ENCODE assay signal across 8 mouse cellular contexts in the genomic region with DNA sequence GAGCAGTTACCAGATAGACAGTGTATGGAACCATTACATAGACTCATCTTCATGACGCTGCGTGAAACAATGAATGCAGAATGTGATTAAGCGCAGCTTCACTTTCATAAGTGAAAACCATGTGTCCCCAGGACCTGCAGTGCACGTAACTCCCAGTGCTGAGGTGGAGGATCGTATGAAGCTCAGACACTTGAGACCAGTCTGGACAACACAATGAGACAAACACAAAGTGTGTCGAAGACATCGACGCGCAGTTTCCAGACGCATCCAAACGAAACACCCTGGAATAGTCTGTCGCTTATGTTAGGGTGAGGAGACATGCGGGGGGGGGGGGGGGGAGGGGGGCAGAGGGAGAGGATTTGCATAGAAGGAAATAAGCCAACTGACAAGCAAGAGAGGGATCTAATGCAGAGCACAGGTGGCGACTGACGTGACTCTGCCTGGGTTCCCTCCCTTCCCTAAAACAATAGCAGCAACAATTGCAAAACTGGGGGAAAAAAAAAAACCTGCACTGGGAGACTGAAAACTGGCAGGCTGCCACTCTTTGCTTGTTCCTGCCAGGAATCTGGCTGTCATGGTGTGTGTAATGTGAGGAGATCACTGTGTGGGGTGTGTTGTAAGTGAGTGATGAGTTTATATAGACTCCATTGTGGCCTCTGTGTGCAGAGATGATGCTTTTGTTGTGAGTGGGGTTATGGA. TPM values are rescaled to one million over a fixed set of nuclear protein-coding genes. Genes with fewer than 3 reads are reported as not detected.
DNase-seq lines count a peak whose midpoint lies in the region; ATAC-seq lines count a peak whose summit lies in the region.

No protein-coding gene starts in this region.

- no peaks in the 10 kb centered on the region for H3K36me3 ChIP-seq in forebrain, embryonic 14.5 days (ENCODE audit: control insufficient read depth, insufficient read depth, low read length)
- H3K36me3 ChIP-seq in lung, embryonic 16.5 days (ENCODE audit: control insufficient read depth, insufficient read depth, low read length), result no peaks in the 10 kb centered on the region

- peak; percentile 8 for DNase-seq in kidney, adult 9 months
- DNase-seq in kidney, adult 8-10 months, result no peak
- peak; percentile 80 for DNase-seq in adrenal gland, postnatal 10 days
- peak; percentile 74 for DNase-seq in forebrain, embryonic 14.5 days (ENCODE audit: low spot score)
- DNase-seq in heart, postnatal 36 days, result peak; percentile 64 to 71
- no peak for DNase-seq in B cell, adult 2 months

- no peaks in the 10 kb centered on the region for H3K27me3 ChIP-seq in forebrain, embryonic 14.5 days (replicated peaks; ENCODE audit: control insufficient read depth, insufficient read depth, low read length)
- no peaks in the 10 kb centered on the region for H3K27me3 ChIP-seq in lung, embryonic 16.5 days (ENCODE audit: control insufficient read depth, insufficient read depth, low read depth, low read length)

- no peak overlapping the region for H3K4me3 ChIP-seq in forebrain, embryonic 14.5 days (ENCODE audit: low read depth, low read length)
- H3K4me3 ChIP-seq in lung, embryonic 16.5 days (ENCODE audit: low read length), result no peak overlapping the region

- no peaks in the 10 kb centered on the region for H3K4me1 ChIP-seq in forebrain, embryonic 14.5 days (ENCODE audit: control insufficient read depth, insufficient read depth, low read length)
- H3K4me1 ChIP-seq in lung, embryonic 16.5 days (replicated peaks; ENCODE audit: control insufficient read depth, insufficient read depth, low read length), result no peaks in the 10 kb centered on the region; the same call in 1 of the 2 replicates

- ATAC-seq in forebrain, embryonic 14.5 days, result peak; percentile 72
- peak; percentile 90 for ATAC-seq in lung, embryonic 16.5 days (ENCODE audit: low read depth)
- no peak for ATAC-seq in frontal cortex, adult (ENCODE audit: low TSS enrichment)

- intact Hi-C loops in heart, postnatal 36 days (cut with DNase I), result no loop called here

- H3K9me3 ChIP-seq in forebrain, embryonic 14.5 days (replicated peaks; ENCODE audit: control insufficient read depth, low read length), result no peaks in the 10 kb centered on the region
- no peaks in the 10 kb centered on the region for H3K9me3 ChIP-seq in lung, embryonic 16.5 days (ENCODE audit: control insufficient read depth, low read length)

- WGBS in forebrain, embryonic 14.5 days, result 61% methylated on average over 15 of the region's 15 CpGs
- WGBS in lung, embryonic 16.5 days, result 52% methylated on average over 14 of the region's 15 CpGs

- peak overlapping the region; percentile 29; the same call in 1 of the 2 replicates for H3K27ac ChIP-seq in forebrain, embryonic 14.5 days (ENCODE audit: low read depth, low read length)
- no peak overlapping the region for H3K27ac ChIP-seq in lung, embryonic 16.5 days (ENCODE audit: low read length)

- peak overlapping the region; percentile 3; the same call in 1 of the 2 replicates for H3K4me2 ChIP-seq in forebrain, embryonic 14.5 days (ENCODE audit: low read length)
- H3K4me2 ChIP-seq in lung, embryonic 16.5 days (ENCODE audit: low read depth, low read length), result peak overlapping the region; percentile 25

- no peak overlapping the region for H3K9ac ChIP-seq in forebrain, embryonic 14.5 days (ENCODE audit: low read length)
- no peak overlapping the region for H3K9ac ChIP-seq in lung, embryonic 16.5 days (ENCODE audit: low read length)

RNA-seq across cellular contexts. Expression of gene 1700025G04Rik, which starts 40.3 kb away (rescaled TPM):
- 10 to 100 TPM; 58.3 to 68.1 TPM for total RNA-seq in adrenal gland, postnatal 10 days (2021)
- polyA plus RNA-seq in forebrain, embryonic 14.5 days (2014; fragmentation: Nextera tagmentation; extraction: Ambion mirVana), result 25.3 and 28.5 TPM in 2 replicates
- 10 to 100 TPM; 41.2 to 44.2 TPM for total RNA-seq in heart, postnatal 36 days (2021)
- polyA plus RNA-seq in lung, embryonic 16.5 days (2015; fragmentation: Nextera tagmentation; extraction: Ambion mirVana), result 16.7 and 17.3 TPM in 2 replicates

Comparison
In these comparisons a context has a peak if more than half of its experiments do, and no peak if none do; other contexts are left out.
1. DNase-seq: peak in kidney, adult 9 months (single experiment), adrenal gland, postnatal 10 days (single experiment), forebrain, embryonic 14.5 days (single experiment) and heart, postnatal 36 days (2 of 2); none in kidney, adult 8-10 months (0 of 2) and B cell, adult 2 months (0 of 2).